Mouse (Mus musculus): ENCODE data around the gene Dytn. TPM values are rescaled to one million over a fixed set of nuclear protein-coding genes. Genes with fewer than 3 reads are reported as not detected.
A peak's percentile ranks its signal among the peaks of the same experiment; 100 is the strongest.

Dytn gene
- polyA plus RNA-seq (2015; fragmentation: Nextera tagmentation; extraction: Ambion mirVana), result 0.10 and 0.29 TPM in 2 replicates

GRCm38 (mm10) chr1:63686827-63687226, at the start of gene Dytn:
Gene Dytn (minus strand): TSS chr1:63686927.
- H3K9ac ChIP-seq, result no peak within 1 kb of the TSS
- no peaks in the 10 kb centered on the region for H3K9me3 ChIP-seq
- H3K27me3 ChIP-seq, result no peaks in the 10 kb centered on the region
- 92% methylated on average over 4 of the region's 4 CpGs for whole genome bisulfite sequencing
- ATAC-seq (ENCODE audit: low FRiP score, low read depth), result no peak
- no peak within 1 kb of the TSS for H3K4me3 ChIP-seq
- H3K36me3 ChIP-seq, result no peaks in the 10 kb centered on the region
- no peaks in the 10 kb centered on the region for H3K4me1 ChIP-seq (replicated peaks)
- H3K4me2 ChIP-seq, result no peak within 1 kb of the TSS
- no peak within 1 kb of the TSS for H3K27ac ChIP-seq (replicated peaks)

- WGBS, result under 1% methylated on average over 31 of the region's 31 CpGs
- peak within 1 kb of the TSS; percentile 63 for H3K4me3 ChIP-seq
- H3K9me3 ChIP-seq, result no peaks in the 10 kb centered on the region
These were observed 43.6 kb upstream of the Dytn start, which contains the start of the genes Mdh1b and Fastkd2 for GRCm38 (mm10) chr1:63730240-63730771. Gene Mdh1b (minus strand): TSS chr1:63730318. Gene Fastkd2 (plus strand): TSS chr1:63730614.

DNA sequence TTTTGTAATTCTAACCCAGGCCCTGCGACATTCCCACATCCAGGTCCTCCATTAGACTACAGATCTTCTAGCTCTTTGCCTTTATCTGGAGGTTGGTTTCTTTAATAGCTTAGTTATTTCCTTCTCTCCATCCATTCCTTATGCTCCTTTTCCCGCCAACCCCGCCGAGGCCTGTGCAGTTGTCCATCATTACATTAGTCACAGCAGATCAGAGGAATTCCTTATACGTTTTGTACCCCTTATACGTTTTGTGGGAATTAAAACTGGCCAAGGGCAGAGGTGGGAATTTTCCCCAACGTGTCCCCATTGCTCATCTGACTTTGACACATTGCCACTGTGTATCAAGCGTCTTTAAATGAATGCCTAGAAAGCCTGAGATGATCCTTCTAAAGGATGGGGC, 43.1 kb upstream of the Dytn start:
- H3K4me3 ChIP-seq, result peak overlapping the region; percentile 63
- H3K27me3 ChIP-seq, result 0 out of 2 replicates have a peak, but pooled peaks cover 11% of the 10 kb centered on the region
- 0 out of 2 replicates have a peak overlapping the region, but pooled peaks have one; percentile 25 for H3K27ac ChIP-seq (replicated peaks)
- peak; percentile 21; the same call in 1 of the 2 replicates for ATAC-seq (ENCODE audit: low FRiP score, low read depth)
- WGBS, result 41% methylated on average over 8 of the region's 8 CpGs
- no peaks in the 10 kb centered on the region for H3K36me3 ChIP-seq
- H3K4me1 ChIP-seq (replicated peaks), result peaks cover 29% of the 10 kb centered on the region
- no peaks in the 10 kb centered on the region for H3K9me3 ChIP-seq
- peak overlapping the region; percentile 74 for H3K4me2 ChIP-seq
- peak overlapping the region; percentile 49 for H3K9ac ChIP-seq

More at GRCm38 (mm10) chr1:63730240-63730771, 43.6 kb upstream of the Dytn start, which contains the start of the genes Mdh1b and Fastkd2:
- Histone ChIP-seq H3K4me1 (replicated peaks) (peaks cover 29% of the 10 kb centered on the region), H3K36me3 (no peaks in the 10 kb centered on the region), H3K27ac (replicated peaks) (0 out of 2 replicates have a peak within 1 kb of the TSS, but pooled peaks have one; percentile 50), H3K9ac (peak within 1 kb of the TSS; percentile 62), H3K27me3 (0 out of 2 replicates have a peak, but pooled peaks cover 11% of the 10 kb centered on the region), H3K4me2 (peak within 1 kb of the TSS; percentile 74)
- peak; percentile 94 for ATAC-seq (ENCODE audit: low FRiP score, low read depth)

DNA sequence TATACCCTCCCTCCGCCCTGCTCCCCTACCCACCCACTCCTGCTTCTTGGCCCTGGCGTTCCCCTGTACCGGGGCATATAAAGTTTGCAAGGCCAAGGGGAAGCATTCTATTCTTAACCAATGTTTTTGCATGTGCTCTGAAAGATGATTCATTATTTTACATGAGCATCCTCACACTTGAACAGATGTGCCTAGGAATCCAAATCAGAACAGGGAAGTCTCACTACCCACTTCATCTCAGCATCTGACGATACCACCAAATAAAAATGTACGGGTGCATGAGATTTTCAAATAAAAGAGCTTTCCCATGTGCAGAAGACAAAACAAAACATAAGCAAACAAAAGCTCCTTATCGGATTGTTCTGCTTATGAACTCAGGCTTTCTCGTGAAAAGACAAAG, 33.4 kb upstream of the Dytn start:
- no peak overlapping the region for H3K27ac ChIP-seq (replicated peaks)
- H3K36me3 ChIP-seq, result no peaks in the 10 kb centered on the region
- H3K27me3 ChIP-seq, result no peaks in the 10 kb centered on the region
- H3K4me2 ChIP-seq, result no peak overlapping the region
- no peaks in the 10 kb centered on the region for H3K9me3 ChIP-seq
- no peak overlapping the region for H3K4me3 ChIP-seq
- no peaks in the 10 kb centered on the region for H3K4me1 ChIP-seq (replicated peaks)
- ATAC-seq (ENCODE audit: low FRiP score, low read depth), result no peak
- 87% methylated on average over 7 of the region's 7 CpGs for WGBS
- H3K9ac ChIP-seq, result no peak overlapping the region

DNA sequence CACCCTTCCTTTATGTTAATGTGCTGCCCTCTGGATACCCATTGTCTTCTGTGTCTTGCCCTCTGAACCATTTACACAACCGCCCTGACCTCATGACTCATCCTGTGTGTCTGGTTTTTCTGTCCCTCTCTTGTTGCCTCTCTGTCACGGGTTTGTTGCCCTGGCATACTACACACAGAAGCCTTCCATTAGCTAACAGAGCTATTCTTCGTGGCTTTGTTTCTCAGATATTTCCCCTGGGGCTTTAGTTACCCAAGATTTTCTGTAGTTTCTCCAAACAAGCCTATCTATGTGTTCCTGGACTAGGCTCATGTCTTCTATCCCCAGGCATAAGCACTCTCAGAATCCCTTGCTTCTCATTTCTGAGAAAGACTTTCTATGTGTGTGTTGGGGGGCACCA, 22.1 kb upstream of the Dytn start:
- H3K9me3 ChIP-seq, result no peaks in the 10 kb centered on the region

GRCm38 (mm10) chr1:63705733-63706132, 19.0 kb upstream of the Dytn start:
- Histone ChIP-seq H3K9me3 (no peaks in the 10 kb centered on the region), H3K9ac (no peak overlapping the region), H3K27me3 (no peaks in the 10 kb centered on the region), H3K4me1 (replicated peaks) (no peaks in the 10 kb centered on the region), H3K4me3 (no peak overlapping the region), H3K36me3 (no peaks in the 10 kb centered on the region), H3K27ac (replicated peaks) (no peak overlapping the region), H3K4me2 (no peak overlapping the region)
- 69% methylated on average over 5 of the region's 5 CpGs for WGBS
- no peak for ATAC-seq (ENCODE audit: low FRiP score, low read depth)

More for the DNA sequence above, 22.1 kb upstream of the Dytn start:
- no peaks in the 10 kb centered on the region for H3K4me1 ChIP-seq (replicated peaks)
- H3K4me3 ChIP-seq, result no peak overlapping the region
- ATAC-seq (ENCODE audit: low FRiP score, low read depth), result no peak
- H3K36me3 ChIP-seq, result no peaks in the 10 kb centered on the region
- H3K27ac ChIP-seq (replicated peaks), result no peak overlapping the region
- H3K4me2 ChIP-seq, result no peak overlapping the region
- no peak overlapping the region for H3K9ac ChIP-seq
- no peaks in the 10 kb centered on the region for H3K27me3 ChIP-seq
- 51% methylated on average over 3 of the region's 3 CpGs for WGBS

GRCm38 (mm10) chr1:63696861-63697260, 10.1 kb upstream of the Dytn start:
- Histone ChIP-seq H3K4me1 (replicated peaks) (no peaks in the 10 kb centered on the region), H3K36me3 (no peaks in the 10 kb centered on the region), H3K27me3 (no peaks in the 10 kb centered on the region), H3K4me3 (no peak overlapping the region), H3K9me3 (no peaks in the 10 kb centered on the region), H3K4me2 (no peak overlapping the region), H3K27ac (replicated peaks) (no peak overlapping the region), H3K9ac (no peak overlapping the region)
- no peak for ATAC-seq (ENCODE audit: low FRiP score, low read depth)
- 70% methylated on average over 3 of the region's 3 CpGs for WGBS

DNA sequence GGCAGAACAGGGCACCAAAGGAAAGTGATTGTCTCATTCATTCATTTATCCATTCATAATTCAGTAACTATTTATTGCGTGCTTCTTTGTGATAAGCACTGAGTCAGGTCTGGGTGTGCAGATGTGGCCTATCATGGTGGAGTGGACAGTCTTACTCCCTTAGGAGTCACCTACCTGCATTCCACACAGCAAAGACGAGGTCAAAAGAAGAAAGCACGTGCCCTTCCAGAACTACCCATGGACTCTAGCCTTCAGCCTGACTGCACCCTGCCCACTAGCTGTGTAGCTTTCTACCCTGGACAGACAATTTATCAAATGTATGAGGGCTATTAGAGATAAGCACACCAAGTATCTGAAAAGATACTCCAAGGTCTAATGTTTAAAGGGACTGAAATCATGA, 10.8 kb downstream of the Dytn start:
- H3K27me3 ChIP-seq, result no peaks in the 10 kb centered on the region
- no peak overlapping the region for H3K27ac ChIP-seq (replicated peaks)
- H3K36me3 ChIP-seq, result no peaks in the 10 kb centered on the region
- no peak overlapping the region for H3K4me2 ChIP-seq
- no peak overlapping the region for H3K4me3 ChIP-seq
- H3K4me1 ChIP-seq (replicated peaks), result no peaks in the 10 kb centered on the region
- WGBS, result 89% methylated on average over 3 of the region's 3 CpGs
- no peaks in the 10 kb centered on the region for H3K9me3 ChIP-seq
- no peak for ATAC-seq (ENCODE audit: low FRiP score, low read depth)
- no peak overlapping the region for H3K9ac ChIP-seq

DNA sequence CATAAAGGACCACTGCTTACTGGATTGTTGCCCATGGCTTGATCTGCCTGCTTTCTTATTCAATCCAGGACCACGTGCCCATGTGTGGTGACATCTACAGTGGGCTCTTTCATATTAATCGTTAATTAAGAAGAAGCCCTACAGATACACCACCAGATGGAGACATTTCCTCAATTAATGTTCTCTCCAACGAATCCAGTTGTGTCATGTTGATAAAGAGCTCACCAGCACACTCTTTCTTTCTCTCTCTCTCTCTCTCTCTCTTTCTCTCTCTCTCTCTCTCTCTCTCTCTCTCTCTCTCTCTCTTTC, 17.9 kb downstream of the Dytn start:
- peak overlapping the region; percentile 23; the same call in 1 of the 2 replicates for H3K9ac ChIP-seq

DNA sequence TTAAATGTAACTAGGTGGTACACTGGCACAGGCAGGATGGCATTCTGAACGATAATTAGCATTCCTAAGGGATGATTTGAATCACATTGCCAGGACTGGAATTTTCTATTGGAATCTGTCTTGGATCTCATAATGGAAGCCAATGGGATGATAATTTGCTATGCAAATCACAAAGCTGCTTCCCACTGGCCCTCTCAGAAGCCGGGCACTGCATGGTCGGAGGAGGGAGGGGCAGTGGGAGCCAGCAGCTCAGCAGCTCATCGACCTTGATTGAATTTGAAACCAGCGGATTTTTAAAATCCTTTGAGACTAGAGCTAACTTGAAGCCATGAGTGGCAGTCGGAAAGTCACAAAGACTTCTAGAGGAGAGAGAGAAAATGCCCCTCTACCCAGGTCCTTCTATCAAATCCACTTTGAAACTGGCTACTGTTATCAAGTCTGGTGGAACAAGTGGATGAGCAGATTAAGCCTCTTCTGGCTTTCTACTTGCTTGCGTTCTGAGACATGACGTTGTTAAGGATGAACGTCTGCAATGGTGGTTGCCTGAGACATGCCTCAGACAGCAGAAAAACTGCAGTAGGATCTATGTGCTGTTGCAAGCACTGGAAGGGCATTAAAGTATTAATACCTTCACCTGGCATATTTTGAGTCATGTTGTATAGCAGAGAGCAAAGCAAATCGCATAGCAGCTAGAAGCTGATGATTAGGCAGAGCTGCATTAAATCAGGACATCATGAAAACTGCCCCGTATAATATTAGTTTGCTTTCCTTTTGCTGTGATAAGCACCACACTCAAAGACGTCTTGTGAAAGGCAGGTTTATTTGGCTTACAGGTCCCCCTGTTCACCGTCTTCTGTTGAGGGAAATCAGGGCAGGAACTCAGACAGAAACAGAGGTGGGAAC, 18.5 kb downstream of the Dytn start:
- peaks cover 17% of the 10 kb centered on the region for H3K4me1 ChIP-seq (replicated peaks)
- no peaks in the 10 kb centered on the region for H3K36me3 ChIP-seq
- no peaks in the 10 kb centered on the region for H3K27me3 ChIP-seq
- H3K27ac ChIP-seq (replicated peaks), result peak overlapping the region; percentile 36
- peak overlapping the region; percentile 51 for H3K4me2 ChIP-seq
- no peaks in the 10 kb centered on the region for H3K9me3 ChIP-seq
- H3K4me3 ChIP-seq, result peak overlapping the region; percentile 13; the same call in 1 of the 2 replicates
- H3K9ac ChIP-seq, result peak overlapping the region; percentile 23
- 15% methylated on average over 13 of the region's 13 CpGs for WGBS
- ATAC-seq (ENCODE audit: low FRiP score, low read depth), result peak; percentile 40; the same call in 1 of the 2 replicates

More for the DNA sequence above, 17.9 kb downstream of the Dytn start:
- Histone ChIP-seq H3K36me3 (no peaks in the 10 kb centered on the region), H3K4me2 (peak overlapping the region; percentile 51), H3K4me1 (replicated peaks) (peaks cover 17% of the 10 kb centered on the region), H3K4me3 (peak overlapping the region; percentile 13; the same call in 1 of the 2 replicates), H3K27me3 (no peaks in the 10 kb centered on the region), H3K9me3 (no peaks in the 10 kb centered on the region), H3K27ac (replicated peaks) (peak overlapping the region; percentile 36)
- 0% methylated on average over 3 of the region's 3 CpGs for WGBS
- ATAC-seq (ENCODE audit: low FRiP score, low read depth), result peak; percentile 88

DNA sequence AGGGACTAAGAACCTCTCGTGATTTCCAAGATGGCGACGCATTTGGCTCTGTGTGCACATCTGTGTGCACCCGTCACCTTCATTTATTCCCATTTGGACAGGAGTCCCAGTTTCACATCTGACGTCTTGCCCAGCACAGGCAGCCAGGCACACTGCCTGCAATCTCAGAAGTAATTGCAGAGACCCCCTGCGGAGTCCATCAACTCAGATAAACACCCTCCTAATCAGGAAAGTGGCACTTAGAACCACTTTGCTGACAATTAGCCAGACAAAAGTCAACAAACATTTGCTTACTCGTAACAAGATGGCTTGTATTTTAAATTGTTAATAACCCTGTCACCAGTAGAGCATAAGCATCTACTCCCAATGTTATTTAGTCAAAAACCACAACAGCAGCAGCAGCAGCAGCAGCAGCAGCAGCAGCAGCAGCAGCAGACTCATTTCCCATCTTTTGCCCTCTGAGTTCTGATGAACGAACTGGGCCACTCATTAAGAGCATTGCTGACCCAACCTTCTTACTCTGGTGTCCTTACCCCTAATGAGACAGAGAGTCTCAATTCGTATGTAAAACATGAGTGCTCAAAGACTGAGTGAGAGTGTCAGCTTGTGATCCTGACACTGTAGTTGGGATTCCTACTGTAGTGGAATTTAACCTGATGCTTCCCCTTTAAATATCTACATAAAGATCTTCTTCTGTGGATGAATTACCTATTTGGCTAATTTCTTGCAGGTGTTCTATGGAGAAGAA, 19.4 kb downstream of the Dytn start:
- ATAC-seq (ENCODE audit: low FRiP score, low read depth), result no peak; the same call in none of the 2 replicates
- no peak overlapping the region for H3K9ac ChIP-seq
- peak overlapping the region; percentile 51 for H3K4me2 ChIP-seq
- 45% methylated on average over 9 of the region's 9 CpGs for WGBS
- no peak overlapping the region for H3K27ac ChIP-seq (replicated peaks)
- no peak overlapping the region; the same call in 1 of the 2 replicates for H3K4me3 ChIP-seq
- no peaks in the 10 kb centered on the region for H3K36me3 ChIP-seq
- H3K9me3 ChIP-seq, result no peaks in the 10 kb centered on the region
- H3K27me3 ChIP-seq, result no peaks in the 10 kb centered on the region
- peaks cover 17% of the 10 kb centered on the region for H3K4me1 ChIP-seq (replicated peaks)

Data from hindbrain, embryonic 15.5 days (tissue).